Mouse (Mus musculus): ENCODE data around the gene Gfi1b. TPM values are rescaled to one million over a fixed set of nuclear protein-coding genes. Genes with fewer than 3 reads are reported as not detected.

Gene Gfi1b
- total and polyA plus RNA-seq, 3 experiments: 82.9 to 277 (median 194) TPM

DNA sequence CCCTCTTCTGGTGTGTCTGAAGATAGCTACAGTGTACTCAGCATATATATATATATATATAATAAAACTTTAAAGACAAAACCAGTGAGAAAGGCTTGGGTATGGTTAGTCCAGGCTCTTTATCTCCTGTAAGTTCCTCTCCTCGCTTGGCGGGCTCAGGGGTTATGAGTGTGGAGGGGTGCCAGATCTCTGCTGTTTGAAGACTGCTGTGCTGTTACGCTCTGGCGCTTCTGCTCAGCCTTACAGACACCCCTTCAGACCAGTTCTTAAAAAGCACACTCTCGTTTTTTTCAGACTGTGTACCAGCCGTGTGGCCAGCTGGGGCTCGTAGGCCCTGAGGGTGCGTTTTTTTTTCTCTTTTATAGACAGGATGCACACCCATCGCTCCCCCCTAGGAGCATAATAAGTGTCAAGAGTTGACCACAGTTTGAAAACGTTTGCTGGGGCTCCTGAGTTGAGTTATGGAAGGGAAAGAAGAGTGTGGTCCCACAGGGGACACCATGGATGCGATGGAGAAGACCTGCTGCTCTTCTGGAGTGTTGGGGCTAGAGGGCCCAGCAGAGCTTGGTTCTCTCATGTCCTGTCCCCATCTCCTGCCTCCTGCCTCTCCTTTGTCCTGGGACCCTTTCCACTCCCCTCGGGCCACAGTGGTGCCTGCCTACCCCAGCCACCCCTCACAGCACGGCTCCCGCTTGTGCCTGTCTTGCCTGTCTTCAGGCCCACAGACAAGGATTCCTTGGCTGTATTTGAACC lies 15.8 kb downstream of the Gfi1b start (continued):
- TF ChIP-seq RCOR1 (IDR thresholded peaks at IDR 0.05; ENCODE audit: low read depth, low read length) (no peak; the same call in 1 of the 2 replicates), MEF2A (IDR thresholded peaks at IDR 0.05; ENCODE audit: extremely low read depth, insufficient replicate concordance, low read depth, low read length, poor library complexity, severe bottlenecking) (no peak), CHD1 (IDR thresholded peaks at IDR 0.05; ENCODE audit: low read depth, low read length) (peak; percentile 42; the same call in 1 of the 2 replicates), ZC3H11A (IDR thresholded peaks at IDR 0.05; ENCODE audit: low read depth, low read length) (no peak), JUND (IDR thresholded peaks at IDR 0.05; ENCODE audit: low read depth, low read length) (no peak), ZNF384 (IDR thresholded peaks at IDR 0.05; ENCODE audit: low read depth, low read length) (peak; percentile 93), MAX (IDR thresholded peaks at IDR 0.05; ENCODE audit: low read length) (no peak), HCFC1 (IDR thresholded peaks at IDR 0.05; ENCODE audit: low read depth, low read length) (peak; percentile 47; the same call in 1 of the 2 replicates), UBTF (IDR thresholded peaks at IDR 0.05; ENCODE audit: borderline replicate concordance, insufficient read depth, low read depth, low read length) (no peak), EP300 (IDR thresholded peaks at IDR 0.05; ENCODE audit: low read depth in 1 of 2, low read length in 2 of 2) (peak in 1 of 2 experiments; percentile 77; a peak in 2 of 4 replicates), SMC3 (IDR thresholded peaks at IDR 0.05; ENCODE audit: low read depth, low read length) (no peak), POLR2AphosphoS5 (IDR thresholded peaks at IDR 0.05; ENCODE audit: borderline replicate concordance, low read depth, low read length) (peak; percentile 60; the same call in 1 of the 2 replicates), GATA1 (IDR thresholded peaks at IDR 0.05; ENCODE audit: low read depth, low read length) (peak; percentile 60; the same call in 1 of the 2 replicates), NELFE (IDR thresholded peaks at IDR 0.05; ENCODE audit: low read depth, low read length) (peak; percentile 54; the same call in 1 of the 2 replicates), POLR2A (IDR thresholded peaks at IDR 0.05; ENCODE audit: control insufficient read depth in 1 of 2, insufficient read depth in 1 of 2, low read depth in 1 of 2, low read length in 2 of 2, poor library complexity in 1 of 2) (peak; percentile 31 to 71; a peak in 2 of 4 replicates), SIN3A (IDR thresholded peaks at IDR 0.05; ENCODE audit: low read length) (peak; percentile 68; the same call in 1 of the 2 replicates), TBP (IDR thresholded peaks at IDR 0.05; ENCODE audit: low read depth, low read length) (peak; percentile 86)

DNA sequence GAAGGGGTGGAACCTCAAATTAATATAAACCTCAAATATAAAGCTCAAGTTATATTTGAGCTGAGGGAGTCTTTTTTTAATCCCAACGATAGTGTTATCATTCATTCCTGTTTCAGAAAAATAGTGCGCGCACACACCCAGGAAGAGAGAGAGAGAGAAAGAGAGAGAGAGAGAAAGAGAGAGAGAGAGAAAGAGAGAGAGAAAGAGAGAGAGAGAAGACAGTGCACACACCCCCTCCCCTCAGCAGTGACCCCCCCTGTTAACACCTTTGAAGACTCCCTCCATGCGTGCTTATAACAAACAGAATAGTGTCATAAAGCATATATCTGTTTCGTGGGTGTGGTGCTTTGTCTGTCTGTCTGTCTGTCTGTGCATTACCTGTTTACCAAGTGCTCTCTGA lies 18.2 kb downstream of the Gfi1b start:
- peak overlapping the region; percentile 94 for H3K27ac ChIP-seq (ENCODE audit: control insufficient read depth, low read depth, low read length)
- peaks cover 2% of the 10 kb centered on the region; the same call in 1 of the 2 replicates for H3K79me2 ChIP-seq (ENCODE audit: control insufficient read depth, insufficient read depth, low read length, poor library complexity)
- H3K36me3 ChIP-seq (ENCODE audit: control insufficient read depth in 1 of 2, insufficient read depth in 2 of 2, low read length in 2 of 2): peaks cover 0 to 76% of the 10 kb centered on the region in 2 experiments; a peak in 3 of 4 replicates
- H3K4me3 ChIP-seq (ENCODE audit: control insufficient read depth in 1 of 2, insufficient read depth in 1 of 2, low read depth in 2 of 2, low read length in 2 of 2): no peak overlapping the region
- DNase-seq (ENCODE audit: low read depth, low spot score): peak; percentile 70
- peak overlapping the region; percentile 33 for H3K9ac ChIP-seq (ENCODE audit: control insufficient read depth, low read depth, low read length, poor library complexity, severe bottlenecking)
- no peaks in the 10 kb centered on the region for H3K9me3 ChIP-seq (replicated peaks; ENCODE audit: insufficient read depth, low read length)
- no peaks in the 10 kb centered on the region for H3K27me3 ChIP-seq (ENCODE audit: control insufficient read depth in 1 of 2, insufficient read depth in 2 of 2, low read length in 2 of 2)
- peaks cover 39 to 79% of the 10 kb centered on the region in 2 experiments for H3K4me1 ChIP-seq (ENCODE audit: control insufficient read depth in 1 of 2, insufficient read depth in 2 of 2, low read length in 2 of 2)
- TF ChIP-seq POLR2A (IDR thresholded peaks at IDR 0.05; ENCODE audit: control insufficient read depth in 1 of 2, insufficient read depth in 1 of 2, low read depth in 1 of 2, low read length in 2 of 2, poor library complexity in 1 of 2) (peak in 1 of 2 experiments; percentile 25; a peak in 2 of 4 replicates), MXI1 (IDR thresholded peaks at IDR 0.05; ENCODE audit: low read depth, low read length) (0 out of 2 replicates have a peak, but pooled peaks have one; percentile 11), CHD1 (IDR thresholded peaks at IDR 0.05; ENCODE audit: low read depth, low read length) (no peak), RAD21 (IDR thresholded peaks at IDR 0.05; ENCODE audit: low read depth, low read length) (no peak), MAZ (IDR thresholded peaks at IDR 0.05; ENCODE audit: low read depth, low read length) (peak; percentile 77), EP300 (IDR thresholded peaks at IDR 0.05; ENCODE audit: low read depth in 1 of 2, low read length in 2 of 2) (peak; percentile 55 to 86), TCF12 (IDR thresholded peaks at IDR 0.05; ENCODE audit: low read depth, low read length) (peak; percentile 79), NELFE (IDR thresholded peaks at IDR 0.05; ENCODE audit: low read depth, low read length) (no peak), GATA1 (IDR thresholded peaks at IDR 0.05; ENCODE audit: low read depth, low read length) (peak; percentile 63), GABPA (IDR thresholded peaks at IDR 0.05; ENCODE audit: low read depth, low read length) (no peak), CTCF (IDR thresholded peaks at IDR 0.05 in 2 of 3, conservative IDR thresholded peaks at IDR 0.05 in 1 of 3; ENCODE audit: control insufficient read depth in 1 of 3, insufficient read depth in 1 of 3, low read depth in 2 of 3, low read length in 3 of 3, poor library complexity in 1 of 3, severe bottlenecking in 1 of 3) (no peak), MAX (IDR thresholded peaks at IDR 0.05; ENCODE audit: low read length) (peak; percentile 68), ELF1 (IDR thresholded peaks at IDR 0.05; ENCODE audit: low read depth, low read length) (no peak), USF1 (IDR thresholded peaks at IDR 0.05; ENCODE audit: low read depth, low read length) (no peak), TAL1 (IDR thresholded peaks at IDR 0.05; ENCODE audit: low read length) (no peak), ZMIZ1 (IDR thresholded peaks at IDR 0.05; ENCODE audit: low read depth, low read length) (no peak), ZKSCAN1 (IDR thresholded peaks at IDR 0.05; ENCODE audit: low read depth, low read length) (no peak), USF2 (IDR thresholded peaks at IDR 0.05; ENCODE audit: borderline replicate concordance in 1 of 2, insufficient read depth in 1 of 2, low read depth in 1 of 2, low read length in 2 of 2) (no peak), MYC (IDR thresholded peaks at IDR 0.05; ENCODE audit: low read depth, low read length) (peak; percentile 45; the same call in 1 of the 2 replicates), KAT2A (conservative IDR thresholded peaks at IDR 0.05; ENCODE audit: low read depth, low read length) (peak; percentile 36; the same call in 1 of the 2 replicates), ZC3H11A (IDR thresholded peaks at IDR 0.05; ENCODE audit: low read depth, low read length) (no peak), TBP (IDR thresholded peaks at IDR 0.05; ENCODE audit: low read depth, low read length) (peak; percentile 58; the same call in 1 of the 2 replicates)

Data from MEL (cell line).